Mouse (Mus musculus): ENCODE results near the gene Csdc2. TPM values are rescaled to one million over a fixed set of nuclear protein-coding genes. Genes with fewer than 3 reads are reported as not detected.
"Not testable (repeated sequence)": the region's sequence is repeated elsewhere in the genome, so short reads cannot be mapped to it uniquely, and the experiment has no call there.

Csdc2 gene
- polyA plus RNA-seq, 1 experiment, result 9.7 TPM

GRCm38 (mm10) chr15:81961078-81961451, 24.5 kb downstream of the Csdc2 start:
- H3K4me1 ChIP-seq (ENCODE audit: control insufficient read depth, insufficient read depth, low read length), result no peaks in the 10 kb centered on the region
- 3% methylated on average over 8 of the region's 8 CpGs for WGBS
- TF ChIP-seq POLR2A (IDR thresholded peaks at IDR 0.05; ENCODE audit: borderline replicate concordance, extremely low read depth, low read depth, low read length) (no peak), CTCF (IDR thresholded peaks at IDR 0.05; ENCODE audit: insufficient read depth, low read length) (no peak)
- DNase-seq, result no peak
- peak overlapping the region; percentile 55 for H3K4me3 ChIP-seq (replicated peaks; ENCODE audit: extremely low read depth, low read depth, low read length)

- 33% methylated on average over 1 of the region's 1 CpGs for WGBS
- TF ChIP-seq CTCF (IDR thresholded peaks at IDR 0.05; ENCODE audit: insufficient read depth, low read length) (no peak), POLR2A (IDR thresholded peaks at IDR 0.05; ENCODE audit: borderline replicate concordance, extremely low read depth, low read depth, low read length) (no peak)
- Histone ChIP-seq H3K4me1 (ENCODE audit: control insufficient read depth, insufficient read depth, low read length) (no peaks in the 10 kb centered on the region), H3K4me3 (replicated peaks; ENCODE audit: extremely low read depth, low read depth, low read length) (no peak overlapping the region)
- no peak for DNase-seq
Measured at GRCm38 (mm10) chr15:81964262-81964661, 27.7 kb downstream of the Csdc2 start.

GRCm38 (mm10) chr15:81964980-81965545, 28.5 kb downstream of the Csdc2 start:
- DNase-seq, result no peak
- Histone ChIP-seq H3K4me3 (replicated peaks; ENCODE audit: extremely low read depth, low read depth, low read length) (no peak overlapping the region), H3K4me1 (ENCODE audit: control insufficient read depth, insufficient read depth, low read length) (no peaks in the 10 kb centered on the region)
- TF ChIP-seq CTCF (IDR thresholded peaks at IDR 0.05; ENCODE audit: insufficient read depth, low read length), result no peak
- no peak for TF ChIP-seq POLR2A (IDR thresholded peaks at IDR 0.05; ENCODE audit: borderline replicate concordance, extremely low read depth, low read depth, low read length)
- 63% methylated on average over 4 of the region's 4 CpGs for WGBS

GRCm38 (mm10) chr15:81966062-81966829, 29.7 kb downstream of the Csdc2 start:
- Histone ChIP-seq H3K4me3 (replicated peaks; ENCODE audit: extremely low read depth, low read depth, low read length) (no peak overlapping the region), H3K4me1 (ENCODE audit: control insufficient read depth, insufficient read depth, low read length) (no peaks in the 10 kb centered on the region)
- WGBS, result 56% methylated on average over 13 of the region's 14 CpGs
- TF ChIP-seq POLR2A (IDR thresholded peaks at IDR 0.05; ENCODE audit: borderline replicate concordance, extremely low read depth, low read depth, low read length), result no peak
- TF ChIP-seq CTCF (IDR thresholded peaks at IDR 0.05; ENCODE audit: insufficient read depth, low read length), result no peak
- DNase-seq, result no peak

GRCm38 (mm10) chr15:81967821-81968220, 31.3 kb downstream of the Csdc2 start:
- no peak for DNase-seq
- no peak for TF ChIP-seq CTCF (IDR thresholded peaks at IDR 0.05; ENCODE audit: insufficient read depth, low read length)
- TF ChIP-seq POLR2A (IDR thresholded peaks at IDR 0.05; ENCODE audit: borderline replicate concordance, extremely low read depth, low read depth, low read length), result no peak
- Histone ChIP-seq H3K4me3 (replicated peaks; ENCODE audit: extremely low read depth, low read depth, low read length) (no peak overlapping the region), H3K4me1 (ENCODE audit: control insufficient read depth, insufficient read depth, low read length) (no peaks in the 10 kb centered on the region)
- 84% methylated on average over 5 of the region's 5 CpGs for WGBS

- Histone ChIP-seq H3K4me1 (ENCODE audit: control insufficient read depth, insufficient read depth, low read length) (no peaks in the 10 kb centered on the region), H3K4me3 (replicated peaks; ENCODE audit: extremely low read depth, low read depth, low read length) (no peak overlapping the region)
- DNase-seq, result no peak
- 43% methylated on average over 2 of the region's 2 CpGs for WGBS
- TF ChIP-seq POLR2A (IDR thresholded peaks at IDR 0.05; ENCODE audit: borderline replicate concordance, extremely low read depth, low read depth, low read length) (no peak), CTCF (IDR thresholded peaks at IDR 0.05; ENCODE audit: insufficient read depth, low read length) (no peak)
Measured at GRCm38 (mm10) chr15:81968447-81968846, 31.9 kb downstream of the Csdc2 start.

GRCm38 (mm10) chr15:81969173-81969572, 32.6 kb downstream of the Csdc2 start:
- 58% methylated on average over 7 of the region's 7 CpGs for WGBS
- Histone ChIP-seq H3K4me3 (replicated peaks; ENCODE audit: extremely low read depth, low read depth, low read length) (no peak overlapping the region), H3K4me1 (ENCODE audit: control insufficient read depth, insufficient read depth, low read length) (no peaks in the 10 kb centered on the region)
- no peak for DNase-seq
- TF ChIP-seq POLR2A (IDR thresholded peaks at IDR 0.05; ENCODE audit: borderline replicate concordance, extremely low read depth, low read depth, low read length), result no peak
- no peak for TF ChIP-seq CTCF (IDR thresholded peaks at IDR 0.05; ENCODE audit: insufficient read depth, low read length)

GRCm38 (mm10) chr15:81969635-81970034, 33.1 kb downstream of the Csdc2 start:
- H3K4me3 ChIP-seq (replicated peaks; ENCODE audit: extremely low read depth, low read depth, low read length); DNase-seq; H3K4me1 ChIP-seq (ENCODE audit: control insufficient read depth, insufficient read depth, low read length): not testable (repeated sequence)
- WGBS, result 63% methylated on average over 6 of the region's 6 CpGs

- not testable (repeated sequence) for H3K4me3 ChIP-seq (replicated peaks; ENCODE audit: extremely low read depth, low read depth, low read length); H3K4me1 ChIP-seq (ENCODE audit: control insufficient read depth, insufficient read depth, low read length); DNase-seq
- WGBS, result 95% methylated on average over 4 of the region's 4 CpGs
Measured at GRCm38 (mm10) chr15:81970498-81970897, 33.9 kb downstream of the Csdc2 start.

- not testable (repeated sequence) for DNase-seq; H3K4me1 ChIP-seq (ENCODE audit: control insufficient read depth, insufficient read depth, low read length); H3K4me3 ChIP-seq (replicated peaks; ENCODE audit: extremely low read depth, low read depth, low read length)
- 89% methylated on average over 8 of the region's 8 CpGs for WGBS
Measured at GRCm38 (mm10) chr15:81975156-81975555, 38.6 kb downstream of the Csdc2 start.
